11 mouse cellular contexts compared by ENCODE assay signal in genomic region chr14:25346813-25347610, GRCm38 (mm10).
DNase-seq lines count a peak whose midpoint lies in the region; ATAC-seq and TF ChIP-seq lines count a peak whose summit lies in the region.
"Had no signal": no experiment of that assay in that cellular context is flagged by ENCODE, and none has a peak within 500 bp of the region (broad histone marks: within the 10 kb centered on the region; RNA-seq: fewer than 3 reads in every experiment).

No protein-coding gene starts in this region.

- no peak for ATAC-seq in lung, postnatal 0 days

- H3K9ac ChIP-seq in lung, postnatal 0 days (replicated peaks; ENCODE audit: low read depth): no peak overlapping the region

- peaks cover 15% of the 10 kb centered on the region; the same call in 1 of the 2 replicates for H3K4me1 ChIP-seq in lung, postnatal 0 days (ENCODE audit: insufficient read depth, low read depth, low read length)
- peaks cover 23% of the 10 kb centered on the region for H3K4me1 ChIP-seq in hindbrain, embryonic 10.5 days (replicated peaks)

- H3K27me3 ChIP-seq in lung, postnatal 0 days (replicated peaks; ENCODE audit: insufficient read depth, low read length): no peaks in the 10 kb centered on the region
- no peaks in the 10 kb centered on the region for H3K27me3 ChIP-seq in hindbrain, embryonic 10.5 days (ENCODE audit: insufficient read depth, poor library complexity, severe bottlenecking)
- H3K27me3 ChIP-seq: CH12.LX had no signal

- WGBS in lung, postnatal 0 days: 62% methylated on average over 7 of the region's 7 CpGs
- 79% methylated on average over 7 of the region's 7 CpGs for WGBS in hindbrain, embryonic 10.5 days

- no peaks in the 10 kb centered on the region for H3K36me3 ChIP-seq in lung, postnatal 0 days (ENCODE audit: insufficient read depth, low read length)
- H3K36me3 ChIP-seq in hindbrain, embryonic 10.5 days: no peaks in the 10 kb centered on the region

- no peak overlapping the region for H3K4me3 ChIP-seq in lung, postnatal 0 days (ENCODE audit: low read depth, low read length)
- no peak overlapping the region for H3K4me3 ChIP-seq in hindbrain, embryonic 10.5 days

- TF ChIP-seq CTCF in lung, postnatal 0 days (IDR thresholded peaks at IDR 0.05): no peak

- H3K9me3 ChIP-seq in lung, postnatal 0 days (ENCODE audit: low read length): no peaks in the 10 kb centered on the region
- H3K9me3 ChIP-seq in hindbrain, embryonic 10.5 days: no peaks in the 10 kb centered on the region

- DNase-seq in gastrocnemius, adult 18-20 months (ENCODE audit: low spot score): peak; percentile 39
- DNase-seq in gastrocnemius, postnatal 14 days: no peak
- DNase-seq in lung, postnatal 0 days (ENCODE audit: low spot score): peak; percentile 52
- DNase-seq in lung, postnatal 14 days: no peak
- peak; percentile 53 to 64 for DNase-seq in cerebellum, postnatal 14 days
- peak; percentile 43 to 66 for DNase-seq in right cerebral cortex, postnatal 10 days (ENCODE audit: low spot score in 2 of 2)
- no peak for DNase-seq in spleen, postnatal 10 days (ENCODE audit: low spot score in 2 of 2)
- no peak for DNase-seq in hindbrain, embryonic 10.5 days (ENCODE audit: low spot score)
- DNase-seq: kidney, postnatal 4 days; lung, postnatal 36 days had no signal

- intact Hi-C loops in gastrocnemius, postnatal 14 days (cut with DNase I; ENCODE audit: low total_unique reads): loop anchor here (10.0 kb wide), 1 partner anchor 102 kb away; no protein-coding TSS in a partner anchor

- TF ChIP-seq EP300 in lung, postnatal 0 days (IDR thresholded peaks at IDR 0.05): no peak

- H3K27ac ChIP-seq in lung, postnatal 0 days (ENCODE audit: low read length): no peak overlapping the region
- no peak overlapping the region for H3K27ac ChIP-seq in hindbrain, embryonic 10.5 days

- H3K4me2 ChIP-seq in lung, postnatal 0 days (replicated peaks; ENCODE audit: low read depth, low read length): no peak overlapping the region

Comparison
In these comparisons a context has a peak if more than half of its experiments do, and no peak if none do; other contexts are left out.
1. DNase-seq: peak in gastrocnemius, adult 18-20 months (single experiment), lung, postnatal 0 days (single experiment), cerebellum, postnatal 14 days (2 of 2) and right cerebral cortex, postnatal 10 days (2 of 2); none in gastrocnemius, postnatal 14 days (single experiment), lung, postnatal 14 days (single experiment), spleen, postnatal 10 days (0 of 2) and hindbrain, embryonic 10.5 days (single experiment).